Mouse (Mus musculus): Measurements from ENCODE around the gene Defb42. TPM values are rescaled to one million over a fixed set of nuclear protein-coding genes. Genes with fewer than 3 reads are reported as not detected.

Defb42 gene
- not detected in 2 replicates for polyA plus RNA-seq (2012; ENCODE audit: low replicate concordance)

GRCm38 (mm10) chr14:63046691-63047090 is at the start of gene Defb42:
Gene Defb42, plus strand, starts transcription at chr14:63046991.

GRCm38 (mm10) chr14:62997777-62998176 is 49.0 kb upstream of the Defb42 start, which contains the start of gene Defb47:
Gene Defb47, plus strand, starts transcription at chr14:62998077.

GRCm38 (mm10) chr14:63011471-63011870 is 35.3 kb upstream of the Defb42 start, which contains the start of gene Defb43:
Gene Defb43, plus strand, starts transcription at chr14:63011771.

GRCm38 (mm10) chr14:63049910-63050370 is 3.1 kb downstream of the Defb42 start, which contains the start of gene Defb30:
Gene Defb30, minus strand, starts transcription at chr14:63049960.

Other genes with a start within 250 kb of the Defb42 start
- gene Wdfy2, start 209.3 kb upstream of the Defb42 start, polyA plus RNA-seq (2012; ENCODE audit: low replicate concordance), result 7.7 and 12.4 TPM in 2 replicates
- not detected in 2 replicates for gene Defb48, start 62.5 kb upstream of the Defb42 start, polyA plus RNA-seq (2012; ENCODE audit: low replicate concordance)
- gene Defb47, start 48.9 kb upstream of the Defb42 start, polyA plus RNA-seq (2012; ENCODE audit: low replicate concordance), result not detected in 2 replicates
- gene Defb43, start 35.2 kb upstream of the Defb42 start, polyA plus RNA-seq (2012; ENCODE audit: low replicate concordance), result not detected in 2 replicates
- gene Defb30, start 3.0 kb downstream of the Defb42 start, polyA plus RNA-seq (2012; ENCODE audit: low replicate concordance), result not detected in 2 replicates